Comparison of ENCODE assay signal across 29 mouse cellular contexts in genomic region chr6:146793527-146793926, GRCm38 (mm10). TPM values are rescaled to one million over a fixed set of nuclear protein-coding genes. Genes with fewer than 3 reads are reported as not detected.
A peak's percentile ranks its signal among the peaks of the same experiment; 100 is the strongest.
DNase-seq lines count a peak whose midpoint lies in the region; ATAC-seq and TF ChIP-seq lines count a peak whose summit lies in the region.
"Had no signal": no experiment of that assay in that cellular context is flagged by ENCODE, and none has a peak within 500 bp of the region (broad histone marks: within the 10 kb centered on the region; RNA-seq: fewer than 3 reads in every experiment).

No protein-coding gene starts in this region.

- H3K4me1 ChIP-seq in heart, postnatal 0 days (ENCODE audit: control insufficient read depth, insufficient read depth) = peaks cover 5% of the 10 kb centered on the region; the same call in 1 of the 2 replicates
- no peaks in the 10 kb centered on the region for H3K4me1 ChIP-seq in heart, embryonic 11.5 days (ENCODE audit: control insufficient read depth, insufficient read depth, low read length)
- H3K4me1 ChIP-seq in ES-Bruce4 (ENCODE audit: control insufficient read depth, insufficient read depth, low read length) = no peaks in the 10 kb centered on the region
- peaks cover 12% of the 10 kb centered on the region for H3K4me1 ChIP-seq in embryonic fibroblast, embryonic 13.5 days (ENCODE audit: control insufficient read depth, insufficient read depth, low read length)

- no peaks in the 10 kb centered on the region for H3K27me3 ChIP-seq in heart, postnatal 0 days (ENCODE audit: control insufficient read depth, insufficient read depth, low read length)
- no peaks in the 10 kb centered on the region for H3K27me3 ChIP-seq in heart, embryonic 11.5 days (ENCODE audit: control insufficient read depth, insufficient read depth, low read length)
- no peaks in the 10 kb centered on the region for H3K27me3 ChIP-seq in ES-Bruce4 (ENCODE audit: control insufficient read depth, insufficient read depth, low read length, poor library complexity, severe bottlenecking)
- H3K27me3 ChIP-seq: heart, embryonic 12.5 days; limb, embryonic 15.5 days had no signal

- no peak for TF ChIP-seq CTCF in heart, postnatal 0 days (IDR thresholded peaks at IDR 0.05; ENCODE audit: low read depth)
- TF ChIP-seq CTCF in ES-Bruce4 (IDR thresholded peaks at IDR 0.05; ENCODE audit: low read depth, low read length) = no peak
- TF ChIP-seq CTCF in embryonic fibroblast, embryonic 13.5 days (IDR thresholded peaks at IDR 0.05; ENCODE audit: borderline replicate concordance, insufficient read depth, low read length) = no peak

- no peak overlapping the region for H3K4me3 ChIP-seq in heart, postnatal 0 days (ENCODE audit: low read depth, low read length)
- no peak overlapping the region for H3K4me3 ChIP-seq in heart, embryonic 11.5 days (ENCODE audit: low read depth, low read length)
- H3K4me3 ChIP-seq in ES-Bruce4 (ENCODE audit: low read depth, low read length) = no peak overlapping the region
- no peak overlapping the region for H3K4me3 ChIP-seq in embryonic fibroblast, embryonic 13.5 days (ENCODE audit: insufficient read depth, low read length)
- H3K4me3 ChIP-seq: erythroblast, embryonic 14.5 days; forebrain, embryonic 15.5 days; heart, embryonic 12.5 days; hindbrain, embryonic 15.5 days; limb, embryonic 15.5 days; liver, embryonic 15.5 days; midbrain, embryonic 15.5 days; myocyte had no signal

- ATAC-seq in heart, postnatal 0 days (ENCODE audit: insufficient read depth, low read depth) = no peak
- ATAC-seq in heart, embryonic 11.5 days (replicated peaks; ENCODE audit: insufficient number of reproducible peaks, low FRiP score, low TSS enrichment) = no peak
- ATAC-seq: activated CD4-positive, CD25-positive, alpha-beta regulatory T cell, adult 4 months; CD4-positive, CD25-positive, alpha-beta regulatory T cell, adult 4 months; forebrain, embryonic 15.5 days; midbrain, embryonic 15.5 days had no signal

- H3K9me3 ChIP-seq in heart, postnatal 0 days (replicated peaks; ENCODE audit: control insufficient read depth, low read length) = no peaks in the 10 kb centered on the region
- H3K9me3 ChIP-seq in heart, embryonic 11.5 days (replicated peaks; ENCODE audit: control insufficient read depth, low read length) = no peaks in the 10 kb centered on the region
- H3K9me3 ChIP-seq in ES-Bruce4 (replicated peaks; ENCODE audit: control insufficient read depth, insufficient read depth, low read length, poor library complexity, severe bottlenecking) = 0 out of 2 replicates have a peak, but pooled peaks cover 5% of the 10 kb centered on the region
- H3K9me3 ChIP-seq: forebrain, embryonic 15.5 days; heart, embryonic 12.5 days; hindbrain, embryonic 15.5 days; limb, embryonic 15.5 days; liver, embryonic 15.5 days; midbrain, embryonic 15.5 days had no signal

- 55% methylated on average over 3 of the region's 3 CpGs for WGBS in heart, postnatal 0 days
- WGBS in heart, embryonic 11.5 days (ENCODE audit: insufficient replicate concordance) = 38% methylated on average over 3 of the region's 3 CpGs

- no peak overlapping the region for H3K4me2 ChIP-seq in heart, postnatal 0 days (ENCODE audit: low read depth, low read length)
- H3K4me2 ChIP-seq in heart, embryonic 11.5 days = no peak overlapping the region
- H3K4me2 ChIP-seq: forebrain, embryonic 15.5 days; heart, embryonic 12.5 days; hindbrain, embryonic 15.5 days; limb, embryonic 15.5 days; liver, embryonic 15.5 days; midbrain, embryonic 15.5 days had no signal

- H3K9ac ChIP-seq in heart, postnatal 0 days (replicated peaks; ENCODE audit: low read depth, low read length) = no peak overlapping the region
- no peak overlapping the region for H3K9ac ChIP-seq in heart, embryonic 11.5 days (ENCODE audit: low read depth, low read length)
- no peak overlapping the region for H3K9ac ChIP-seq in ES-Bruce4 (ENCODE audit: low read depth, poor library complexity, severe bottlenecking)
- H3K9ac ChIP-seq: forebrain, embryonic 15.5 days; heart, embryonic 12.5 days; hindbrain, embryonic 15.5 days; limb, embryonic 15.5 days; liver, embryonic 15.5 days; midbrain, embryonic 15.5 days had no signal

- no peaks in the 10 kb centered on the region for H3K36me3 ChIP-seq in heart, postnatal 0 days (replicated peaks; ENCODE audit: control insufficient read depth, insufficient read depth, low read length)
- no peaks in the 10 kb centered on the region for H3K36me3 ChIP-seq in heart, embryonic 11.5 days (ENCODE audit: control insufficient read depth, insufficient read depth, low read length)
- no peaks in the 10 kb centered on the region for H3K36me3 ChIP-seq in ES-Bruce4 (ENCODE audit: control insufficient read depth, insufficient read depth, low read length, poor library complexity, severe bottlenecking)
- H3K36me3 ChIP-seq: forebrain, embryonic 15.5 days; heart, embryonic 12.5 days; hindbrain, embryonic 15.5 days; limb, embryonic 15.5 days; liver, embryonic 15.5 days; midbrain, embryonic 15.5 days had no signal

- DNase-seq in heart, postnatal 0 days (ENCODE audit: low spot score) = peak; percentile 36
- peak; percentile 96 for DNase-seq in 3T3-L1 (ENCODE audit: low read depth, low spot score)
- DNase-seq in kidney, postnatal 25 days = no peak
- DNase-seq in cerebellum, adult 11 months = no peak
- DNase-seq: cerebellum, adult 8-10 months; kidney, adult 11 months; thymus, adult 2 months had no signal

- no peak for TF ChIP-seq EP300 in heart, postnatal 0 days (IDR thresholded peaks at IDR 0.05; ENCODE audit: low read depth)
- TF ChIP-seq EP300 in ES-Bruce4 (IDR thresholded peaks at IDR 0.05; ENCODE audit: insufficient read depth, low read depth, low read length) = peak; percentile 94

- no peak for TF ChIP-seq POLR2A in ES-Bruce4 (IDR thresholded peaks at IDR 0.05; ENCODE audit: insufficient read depth, low read length)
- no peak for TF ChIP-seq POLR2A in embryonic fibroblast, embryonic 13.5 days (IDR thresholded peaks at IDR 0.05; ENCODE audit: low read depth, low read length)

- H3K27ac ChIP-seq in heart, postnatal 0 days (ENCODE audit: low read depth) = no peak overlapping the region
- H3K27ac ChIP-seq in heart, embryonic 11.5 days (ENCODE audit: low read depth, low read length) = no peak overlapping the region
- H3K27ac ChIP-seq in ES-Bruce4 (ENCODE audit: insufficient read depth, low read length) = no peak overlapping the region
- peak overlapping the region; percentile 63 for H3K27ac ChIP-seq in embryonic fibroblast, embryonic 13.5 days (ENCODE audit: insufficient read depth, low read length)
- H3K27ac ChIP-seq: forebrain, embryonic 15.5 days; hindbrain, embryonic 15.5 days; limb, embryonic 15.5 days; liver, embryonic 15.5 days; midbrain, embryonic 15.5 days had no signal

RNA-seq across cellular contexts. Expression of gene Arntl2, which starts 2.3 kb away (rescaled TPM):
- 3.2 TPM in 1 of 2 replicates, not detected in the other for total RNA-seq in heart, postnatal 0 days (2014; rRNA removed; ENCODE audit: low replicate concordance)
- polyA plus RNA-seq in heart, postnatal 0 days (2015; fragmentation: Nextera tagmentation; extraction: Ambion mirVana) = 1.8 and 3.1 TPM in 2 replicates
- polyA plus RNA-seq in heart, embryonic 11.5 days (2014; fragmentation: Nextera tagmentation; extraction: Ambion mirVana) = 1.9 and 3.3 TPM in 2 replicates
- polyA plus RNA-seq in ES-Bruce4 (2011; ENCODE audit: insufficient read depth, insufficient read length, low read depth, missing spikeins) = 18.6 and 19.5 TPM in 2 replicates
- 13.7 and 14.5 TPM in 2 replicates for polyA plus RNA-seq in embryonic fibroblast, embryonic 13.5 days (2011; ENCODE audit: insufficient read length, low read depth, missing spikeins)
- polyA plus RNA-seq: erythroblast, embryonic 14.5 days had no signal

RNA-seq across cellular contexts. Expression of gene Smco2, which starts 56.4 kb away (rescaled TPM):
- total RNA-seq in heart, postnatal 0 days (2014; rRNA removed; ENCODE audit: low replicate concordance) = not detected in 2 replicates
- 0.29 and 0.43 TPM in 2 replicates for polyA plus RNA-seq in heart, postnatal 0 days (2015; fragmentation: Nextera tagmentation; extraction: Ambion mirVana)
- polyA plus RNA-seq in heart, embryonic 11.5 days (2014; fragmentation: Nextera tagmentation; extraction: Ambion mirVana) = not detected in 2 replicates
- polyA plus RNA-seq in ES-Bruce4 (2011; ENCODE audit: insufficient read depth, insufficient read length, low read depth, missing spikeins) = not detected in 2 replicates
- not detected in 2 replicates for polyA plus RNA-seq in embryonic fibroblast, embryonic 13.5 days (2011; ENCODE audit: insufficient read length, low read depth, missing spikeins)
- total RNA-seq: gastrocnemius, postnatal 4 days; layer of hippocampus, adult 8-10 months; left cerebral cortex, postnatal 36 days; megakaryocyte, adult 5-6 weeks; MEL had no signal
- polyA plus RNA-seq: activated CD4-positive, CD25-positive, alpha-beta regulatory T cell, adult 4 months; CD4-positive, CD25-positive, alpha-beta regulatory T cell, adult 4 months; erythroblast, embryonic 14.5 days; forebrain, embryonic 15.5 days; heart, embryonic 12.5 days; hindbrain, embryonic 15.5 days; kidney, embryonic 16.5 days; limb, embryonic 15.5 days; liver, embryonic 15.5 days; lung, embryonic 16.5 days; midbrain, embryonic 15.5 days; myocyte; neural tube, embryonic 14.5 days; thymus, adult 2 months; urinary bladder, adult 2 months had no signal

Comparison
In these comparisons a context has a peak if more than half of its experiments do, and no peak if none do; other contexts are left out.
1. DNase-seq: peak in heart, postnatal 0 days (single experiment) and 3T3-L1 (single experiment); none in kidney, postnatal 25 days (0 of 2) and cerebellum, adult 11 months (single experiment).